Mouse (Mus musculus) megakaryocyte, embryonic 14.5 days (primary cell): ENCODE results near the gene Sort1. TPM values are rescaled to one million over a fixed set of nuclear protein-coding genes. Genes with fewer than 3 reads are reported as not detected.

Experiments used
- H3K27me3 ChIP-seq: replicated peaks from 2 replicates; pipeline ENCODE3; 2012; ENCODE audit warnings: inconsistent platforms
- H3K36me3 ChIP-seq: replicated peaks from 2 replicates; pipeline ENCODE3; 2012; ENCODE audit warnings: low read length, inconsistent platforms, mixed read lengths
- H3K4me1 ChIP-seq: 2 replicates; pipeline ENCODE4 v1.6.1; 2012; ENCODE audit warnings: inconsistent platforms
- H3K4me3 ChIP-seq: replicated peaks from 2 replicates; pipeline ENCODE3; 2012; ENCODE audit warnings: moderate library complexity, mild to moderate bottlenecking, inconsistent platforms
- H3K9me3 ChIP-seq: 2 replicates; pipeline ENCODE4 v1.6.1; 2012; ENCODE audit warnings: inconsistent platforms
- FLI1 ChIP-seq: IDR thresholded peaks from 2 replicates; pipeline ENCODE4 v1.6.1; 2012; ENCODE audit warnings: low read length, inconsistent platforms, mixed read lengths
- GATA1 ChIP-seq: IDR thresholded peaks from 3 replicates; pipeline ENCODE4 v1.6.1; 2012; ENCODE audit warnings: mixed read lengths, low read length, inconsistent platforms, borderline replicate concordance
- polyA plus RNA-seq: library from polyadenylated mRNA; stranded (reverse); fragments of >175 nt; gene quantifications from 2 replicates; pipeline ENCODE4 v1.2.3, GENCODE M21; 2012; ENCODE audit warnings: low replicate concordance; ENCODE audit not compliant: insufficient read depth

Sort1 gene
- polyA plus RNA-seq, 1 experiment: 11.0 TPM

- Histone ChIP-seq H3K4me1 (peaks cover 44% of the 10 kb centered on the region), H3K9me3 (no peaks in the 10 kb centered on the region), H3K27me3 (peaks cover 1% of the 10 kb centered on the region), H3K4me3 (peak overlapping the region; percentile 97), H3K36me3 (peaks cover 36% of the 10 kb centered on the region)
- no peak for TF ChIP-seq FLI1
- TF ChIP-seq GATA1: no peak
Measured at GRCm38 (mm10) chr3:108282401-108283240, 1.3 kb upstream of the Sort1 start.

DNA sequence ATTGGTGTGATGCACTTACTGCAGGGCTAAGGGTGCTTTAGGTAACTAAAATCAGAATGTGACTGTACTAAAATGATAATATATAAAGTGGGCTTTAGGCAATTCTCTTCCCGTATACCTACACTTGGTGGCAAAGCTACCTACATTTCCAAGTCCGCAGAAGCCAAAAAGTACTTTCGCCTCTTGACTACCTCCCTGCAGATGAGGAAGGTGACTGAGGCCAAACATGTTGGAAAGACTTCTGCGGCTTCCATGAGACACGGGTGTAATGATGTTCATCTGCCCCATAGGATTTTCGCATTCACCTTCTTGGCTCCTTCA lies 681 bp upstream of the Sort1 start:
- peaks cover 50% of the 10 kb centered on the region for H3K4me1 ChIP-seq
- no peak for TF ChIP-seq FLI1
- no peaks in the 10 kb centered on the region for H3K9me3 ChIP-seq
- peaks cover 1% of the 10 kb centered on the region for H3K27me3 ChIP-seq
- peaks cover 36% of the 10 kb centered on the region for H3K36me3 ChIP-seq
- H3K4me3 ChIP-seq: peak overlapping the region; percentile 97

GRCm38 (mm10) chr3:108285078-108285711 lies 1.3 kb downstream of the Sort1 start:
- Histone ChIP-seq H3K36me3 (peaks cover 22% of the 10 kb centered on the region), H3K9me3 (no peaks in the 10 kb centered on the region), H3K4me3 (peak overlapping the region; percentile 97), H3K4me1 (peaks cover 70% of the 10 kb centered on the region), H3K27me3 (peaks cover 1% of the 10 kb centered on the region)
- TF ChIP-seq GATA1 (no peak), FLI1 (no peak)

GRCm38 (mm10) chr3:108286671-108287439 lies 3.0 kb downstream of the Sort1 start:
- no peak overlapping the region for H3K4me3 ChIP-seq
- peaks cover 79% of the 10 kb centered on the region for H3K4me1 ChIP-seq
- H3K9me3 ChIP-seq: no peaks in the 10 kb centered on the region
- no peak for TF ChIP-seq FLI1
- no peak for TF ChIP-seq GATA1
- peaks cover 1% of the 10 kb centered on the region for H3K27me3 ChIP-seq
- peaks cover 24% of the 10 kb centered on the region for H3K36me3 ChIP-seq

DNA sequence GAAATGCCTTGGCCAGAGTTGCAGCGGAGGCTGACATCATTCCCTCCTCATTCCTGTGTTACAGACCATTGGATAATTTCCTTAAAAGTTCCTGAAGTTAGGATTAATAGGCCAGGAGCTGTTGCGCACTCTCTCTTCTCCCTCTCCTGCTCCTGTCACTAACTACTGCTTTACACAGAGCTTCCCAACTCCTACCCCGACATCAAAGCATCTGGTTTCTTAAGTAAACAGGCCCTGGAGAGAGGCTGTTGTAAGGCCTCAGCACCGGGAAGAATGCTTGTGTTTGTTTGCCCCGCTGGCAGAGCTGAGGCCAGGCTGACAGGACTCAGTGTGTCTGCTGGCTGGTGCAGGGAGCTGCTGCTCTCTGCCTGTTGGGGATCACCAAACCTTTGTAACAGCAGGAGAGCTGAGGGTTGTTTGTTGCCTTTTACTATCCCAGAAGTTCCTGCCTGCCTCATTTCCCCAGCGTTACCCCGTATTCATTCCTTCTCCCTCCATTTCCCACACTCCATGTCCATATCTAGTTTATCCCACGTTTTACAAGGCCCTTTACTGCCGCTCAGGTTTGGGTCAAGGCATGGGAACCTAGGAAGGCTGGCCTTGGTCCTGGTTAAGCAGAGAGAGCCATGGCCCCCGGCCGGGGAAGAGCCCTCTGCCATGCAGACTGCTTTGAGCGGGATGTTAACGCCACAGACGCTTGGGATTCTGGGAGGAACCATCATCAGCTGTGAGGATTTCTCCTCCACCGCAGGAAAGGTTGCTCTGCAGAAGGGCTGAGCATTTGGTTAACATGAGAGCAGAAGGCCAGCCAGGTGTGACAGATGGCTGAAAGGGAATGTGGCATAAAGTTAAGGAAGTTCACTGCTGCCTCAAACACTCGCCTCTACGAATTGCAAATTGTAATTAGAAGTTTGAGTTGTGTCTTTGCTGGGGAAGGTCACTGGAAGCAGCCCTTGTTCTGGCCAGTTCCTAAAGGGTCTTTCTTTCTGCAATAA lies 4.2 kb downstream of the Sort1 start:
- H3K4me1 ChIP-seq: peaks cover 78% of the 10 kb centered on the region
- TF ChIP-seq FLI1 (no peak), GATA1 (no peak)
- peak overlapping the region; percentile 35 for H3K4me3 ChIP-seq
- H3K9me3 ChIP-seq: no peaks in the 10 kb centered on the region
- peaks cover 1% of the 10 kb centered on the region for H3K27me3 ChIP-seq
- peaks cover 26% of the 10 kb centered on the region for H3K36me3 ChIP-seq

- peaks cover 26% of the 10 kb centered on the region for H3K36me3 ChIP-seq
- peaks cover 84% of the 10 kb centered on the region for H3K4me1 ChIP-seq
- H3K4me3 ChIP-seq: no peak overlapping the region
- H3K9me3 ChIP-seq: no peaks in the 10 kb centered on the region
- H3K27me3 ChIP-seq: peaks cover 1% of the 10 kb centered on the region
- TF ChIP-seq GATA1: no peak
- TF ChIP-seq FLI1: no peak
Measured at GRCm38 (mm10) chr3:108289311-108290130, 5.6 kb downstream of the Sort1 start.

- TF ChIP-seq GATA1 (no peak), FLI1 (no peak)
- H3K27me3 ChIP-seq: no peaks in the 10 kb centered on the region
- peaks cover 25% of the 10 kb centered on the region for H3K36me3 ChIP-seq
- no peaks in the 10 kb centered on the region for H3K9me3 ChIP-seq
- H3K4me1 ChIP-seq: peaks cover 89% of the 10 kb centered on the region
- H3K4me3 ChIP-seq: no peak overlapping the region
Measured at GRCm38 (mm10) chr3:108291036-108291799, 7.3 kb downstream of the Sort1 start.

DNA sequence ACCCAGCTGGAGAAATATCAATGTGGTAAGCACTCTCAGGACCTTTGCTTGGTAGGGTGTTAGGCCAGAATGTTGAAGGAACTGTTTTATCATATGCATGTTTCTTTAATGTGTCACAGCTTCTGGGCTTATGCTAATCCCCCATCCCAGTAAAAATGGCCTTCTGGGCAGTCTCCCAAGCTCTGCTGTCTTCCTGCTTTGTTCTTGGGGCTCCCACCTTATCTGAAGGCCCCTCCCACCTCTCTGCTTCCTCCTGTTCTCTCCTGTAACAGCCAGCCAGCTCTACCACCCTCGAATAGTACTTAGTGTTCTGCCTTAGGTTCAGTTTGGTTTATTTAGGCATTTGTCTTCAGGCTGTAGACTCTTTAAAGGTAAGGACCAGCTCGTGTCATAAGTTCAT lies 10.5 kb downstream of the Sort1 start:
- Histone ChIP-seq H3K36me3 (peaks cover 10% of the 10 kb centered on the region), H3K27me3 (no peaks in the 10 kb centered on the region), H3K9me3 (no peaks in the 10 kb centered on the region), H3K4me1 (peaks cover 90% of the 10 kb centered on the region), H3K4me3 (peak overlapping the region; percentile 60)
- TF ChIP-seq FLI1 (no peak), GATA1 (no peak)
